Mouse (Mus musculus): ENCODE data around the gene Ppie. TPM values are rescaled to one million over a fixed set of nuclear protein-coding genes. Genes with fewer than 3 reads are reported as not detected.

Ppie gene
- 2.3 and 10.4 TPM in 2 replicates for polyA plus RNA-seq (2012; ENCODE audit: low replicate concordance)

GRCm38 (mm10) chr4:123139513-123140154 is at the start of gene Ppie:
Gene Ppie, minus strand, starts transcription at chr4:123139951.

GRCm38 (mm10) chr4:123182328-123183238 is 42.8 kb upstream of the Ppie start, which contains the start of gene Hpcal4:
Gene Hpcal4, plus strand, starts transcription at chr4:123183227.

GRCm38 (mm10) chr4:123116011-123116410 is 23.7 kb downstream of the Ppie start, which contains the start of gene Oxct2b:
Gene Oxct2b, plus strand, starts transcription at chr4:123116266.

GRCm38 (mm10) chr4:123104651-123105450 is 34.9 kb downstream of the Ppie start, which contains the start of gene Bmp8b:
Gene Bmp8b, plus strand, starts transcription at chr4:123105165.

Other genes starting within 250 kb of the Ppie start
- gene Mfsd2a, start 178.8 kb downstream of the Ppie start, polyA plus RNA-seq (2012; ENCODE audit: low replicate concordance) = 0.40 and 0.65 TPM in 2 replicates
- gene Mycl, start 144.3 kb downstream of the Ppie start, polyA plus RNA-seq (2012; ENCODE audit: low replicate concordance) = 15.7 and 16.1 TPM in 2 replicates
- gene Trit1, start 123.4 kb downstream of the Ppie start, polyA plus RNA-seq (2012; ENCODE audit: low replicate concordance) = 0.92 and 3.6 TPM in 2 replicates
- 0.09 TPM in 1 of 2 replicates, not detected in the other for gene Bmp8b, start 34.8 kb downstream of the Ppie start, polyA plus RNA-seq (2012; ENCODE audit: low replicate concordance)
- gene Oxct2b, start 23.7 kb downstream of the Ppie start, polyA plus RNA-seq (2012; ENCODE audit: low replicate concordance) = not detected in 2 replicates
- gene Hpcal4, start 43.3 kb upstream of the Ppie start, polyA plus RNA-seq (2012; ENCODE audit: low replicate concordance) = not detected in 2 replicates
- gene Nt5c1a, start 61.6 kb upstream of the Ppie start, polyA plus RNA-seq (2012; ENCODE audit: low replicate concordance) = not detected in 2 replicates
- gene Heyl, start 93.6 kb upstream of the Ppie start, polyA plus RNA-seq (2012; ENCODE audit: low replicate concordance) = 0.21 and 0.34 TPM in 2 replicates
- gene Pabpc4, start 122.4 kb upstream of the Ppie start, polyA plus RNA-seq (2012; ENCODE audit: low replicate concordance) = 348 and 432 TPM in 2 replicates
- gene Oxct2a, start 183.7 kb upstream of the Ppie start, polyA plus RNA-seq (2012; ENCODE audit: low replicate concordance) = 0.08 TPM in 1 of 2 replicates, not detected in the other
- gene Bmp8a, start 203.3 kb upstream of the Ppie start, polyA plus RNA-seq (2012; ENCODE audit: low replicate concordance) = 0.42 and 0.84 TPM in 2 replicates